Mouse (Mus musculus) midbrain, embryonic 10.5 days (tissue): Measurements from ENCODE around the gene Lrrc38. TPM values are rescaled to one million over a fixed set of nuclear protein-coding genes. Genes with fewer than 3 reads are reported as not detected.

Experiments
- DNase-seq: peaks from one replicate; pipeline ENCODE4 v3.0.0-alpha.2; 2017; ENCODE audit warnings: low spot score
- H3K27ac ChIP-seq: fragments of 300-500 bp; sonication (generic); replicated peaks from 2 replicates; pipeline ENCODE4 v1.5.1; 2016; ENCODE audit warnings: mild to moderate bottlenecking
- H3K27me3 ChIP-seq: fragments of 300-500 bp; sonication (generic); 2 replicates; pipeline ENCODE4 v1.6.1; 2016; ENCODE audit warnings: low read depth, mild to moderate bottlenecking; ENCODE audit not compliant: poor library complexity, severe bottlenecking
- H3K36me3 ChIP-seq: fragments of 300-500 bp; sonication (generic); 2 replicates; pipeline ENCODE4 v1.6.1; 2016; ENCODE audit warnings: mild to moderate bottlenecking, moderate library complexity
- H3K4me1 ChIP-seq: fragments of 300-500 bp; sonication (generic); 2 replicates; pipeline ENCODE4 v1.6.1; 2016
- H3K4me3 ChIP-seq: fragments of 300-500 bp; sonication (generic); 2 replicates; pipeline ENCODE4 v1.5.1; 2016; ENCODE audit warnings: mild to moderate bottlenecking, moderate library complexity
- H3K9me3 ChIP-seq: fragments of 300-500 bp; sonication (generic); replicated peaks from 2 replicates; pipeline ENCODE4 v1.6.1; 2016; ENCODE audit warnings: mild to moderate bottlenecking
- WGBS: fragments of 180-500 bp; shearing (Covaris S2); methylation state at CpG from one replicate; pipeline ENCODE4 v1.1.7; 2016; 5-methylcytosine and 5-hydroxymethylcytosine counted together
- polyA plus RNA-seq: library from polyadenylated mRNA; unstranded; fragments of >200 nt; fragmentation: Nextera tagmentation; extraction: Ambion mirVana; gene quantifications from 2 replicates; pipeline ENCODE4 v1.2.1, GENCODE M21; 2016

Lrrc38 gene
- 0.06 and 0.35 TPM in 2 replicates for polyA plus RNA-seq

DNA sequence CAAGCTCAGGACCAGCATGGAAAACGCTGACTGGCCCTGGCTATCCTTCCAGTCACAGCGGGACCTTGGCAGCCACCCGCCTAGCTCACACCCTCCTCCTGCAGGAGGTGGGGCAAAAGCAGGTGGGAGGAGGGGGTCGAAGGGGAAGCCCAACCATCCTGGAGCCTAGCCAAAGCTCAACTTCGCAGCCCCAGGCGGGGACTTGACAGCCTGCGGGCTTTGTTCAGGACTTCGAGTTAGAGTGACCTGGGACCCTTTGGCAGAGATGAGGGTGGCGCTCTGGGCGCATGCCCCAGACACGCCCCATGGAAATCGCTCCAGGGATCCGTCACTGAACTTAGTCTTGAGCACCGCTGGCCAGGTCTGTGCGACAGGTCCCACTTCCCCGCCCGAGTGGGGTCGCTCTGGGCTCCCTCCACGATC lies at the start of gene Lrrc38:
Lrrc38 (plus strand) TSS at position 274 of the 423 bp plus-strand sequence.
- under 1% methylated on average over 19 of the region's 19 CpGs for WGBS
- H3K4me1 ChIP-seq = peaks cover 23% of the 10 kb centered on the region
- peaks cover 72% of the 10 kb centered on the region for H3K27me3 ChIP-seq
- H3K36me3 ChIP-seq = no peaks in the 10 kb centered on the region
- peak; percentile 44 for DNase-seq
- peak within 1 kb of the TSS; percentile 61 for H3K27ac ChIP-seq
- H3K4me3 ChIP-seq = peak within 1 kb of the TSS; percentile 61
- H3K9me3 ChIP-seq = no peaks in the 10 kb centered on the region

DNA sequence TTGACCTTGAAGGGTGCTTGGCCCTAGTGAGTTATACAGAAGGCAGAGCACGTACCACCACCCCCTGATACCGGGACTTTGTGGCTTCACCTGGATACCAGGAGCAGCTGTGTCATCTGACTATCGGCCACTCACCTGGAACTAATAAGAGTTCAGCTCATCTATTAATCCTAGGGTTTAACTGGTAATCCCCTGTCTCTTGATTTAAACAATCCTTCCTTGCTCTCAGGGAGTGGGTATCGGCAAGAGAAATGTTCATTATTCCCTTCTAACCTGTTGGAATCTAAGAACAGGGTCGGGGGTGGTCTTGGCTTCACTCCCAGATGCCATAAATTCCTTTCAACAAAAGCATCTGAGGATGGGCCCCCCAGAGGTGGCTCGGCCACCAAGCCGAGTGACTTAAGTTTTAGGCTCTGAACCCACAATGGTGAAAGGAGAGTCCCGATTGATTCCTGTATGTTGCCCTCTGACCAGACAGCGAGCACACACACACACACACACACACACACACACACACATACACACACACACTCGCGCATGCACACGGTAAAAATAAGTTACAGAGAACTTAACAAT lies 49.4 kb upstream of the Lrrc38 start:
- Histone ChIP-seq H3K27me3 (peaks cover 31% of the 10 kb centered on the region), H3K4me1 (peaks cover 70% of the 10 kb centered on the region), H3K36me3 (no peaks in the 10 kb centered on the region), H3K4me3 (peak overlapping the region; percentile 77), H3K9me3 (no peaks in the 10 kb centered on the region), H3K27ac (peak overlapping the region; percentile 90)
- 11% methylated on average over 12 of the region's 12 CpGs for WGBS
- peak; percentile 32 for DNase-seq

DNA sequence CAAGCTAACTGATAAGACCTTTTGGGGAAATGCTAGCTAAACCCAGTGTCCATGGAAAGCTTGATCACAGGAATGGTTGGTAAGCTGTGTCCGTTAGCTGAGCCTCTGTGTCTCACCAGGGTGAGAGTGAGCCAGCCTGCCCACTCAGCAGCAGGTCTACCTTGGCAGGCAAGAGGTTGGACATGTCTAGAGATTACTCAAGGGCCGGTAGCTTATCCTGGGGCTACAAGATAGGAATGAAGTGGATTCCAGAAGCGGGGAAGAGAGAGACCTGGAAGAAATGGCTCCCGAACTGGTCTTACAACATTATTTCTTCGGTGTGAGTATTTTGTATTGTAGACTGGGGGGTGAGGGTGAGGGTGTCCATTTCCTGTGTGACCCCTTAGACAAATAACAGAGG lies 48.5 kb upstream of the Lrrc38 start:
- Histone ChIP-seq H3K4me1 (peaks cover 64% of the 10 kb centered on the region), H3K36me3 (no peaks in the 10 kb centered on the region), H3K4me3 (peak overlapping the region; percentile 77), H3K9me3 (no peaks in the 10 kb centered on the region), H3K27ac (0 out of 2 replicates have a peak overlapping the region, but pooled peaks have one; percentile 33), H3K27me3 (peaks cover 30% of the 10 kb centered on the region)
- DNase-seq = no peak
- WGBS = 65% methylated on average over 5 of the region's 5 CpGs

- H3K27ac ChIP-seq = no peak overlapping the region
- WGBS = 31% methylated on average over 4 of the region's 4 CpGs
- DNase-seq = no peak
- H3K4me1 ChIP-seq = peaks cover 64% of the 10 kb centered on the region
- H3K27me3 ChIP-seq = peaks cover 27% of the 10 kb centered on the region
- H3K4me3 ChIP-seq = peak overlapping the region; percentile 9; the same call in 1 of the 2 replicates
- no peaks in the 10 kb centered on the region for H3K36me3 ChIP-seq
- no peaks in the 10 kb centered on the region for H3K9me3 ChIP-seq
These were observed 47.7 kb upstream of the Lrrc38 start for GRCm38 (mm10) chr4:143301875-143302274.

GRCm38 (mm10) chr4:143302279-143302890 lies 47.2 kb upstream of the Lrrc38 start:
- no peak for DNase-seq
- peaks cover 27% of the 10 kb centered on the region for H3K27me3 ChIP-seq
- no peaks in the 10 kb centered on the region for H3K9me3 ChIP-seq
- no peak overlapping the region for H3K4me3 ChIP-seq
- 44% methylated on average over 11 of the region's 11 CpGs for WGBS
- H3K4me1 ChIP-seq = peaks cover 59% of the 10 kb centered on the region
- no peak overlapping the region for H3K27ac ChIP-seq
- no peaks in the 10 kb centered on the region for H3K36me3 ChIP-seq

- peaks cover 22% of the 10 kb centered on the region for H3K27me3 ChIP-seq
- H3K4me3 ChIP-seq = no peak overlapping the region
- WGBS = 94% methylated on average over 4 of the region's 4 CpGs
- H3K4me1 ChIP-seq = peaks cover 37% of the 10 kb centered on the region
- no peaks in the 10 kb centered on the region for H3K36me3 ChIP-seq
- H3K27ac ChIP-seq = no peak overlapping the region
- H3K9me3 ChIP-seq = no peaks in the 10 kb centered on the region
- DNase-seq = no peak
These were observed 44.5 kb upstream of the Lrrc38 start for GRCm38 (mm10) chr4:143305031-143305430.

DNA sequence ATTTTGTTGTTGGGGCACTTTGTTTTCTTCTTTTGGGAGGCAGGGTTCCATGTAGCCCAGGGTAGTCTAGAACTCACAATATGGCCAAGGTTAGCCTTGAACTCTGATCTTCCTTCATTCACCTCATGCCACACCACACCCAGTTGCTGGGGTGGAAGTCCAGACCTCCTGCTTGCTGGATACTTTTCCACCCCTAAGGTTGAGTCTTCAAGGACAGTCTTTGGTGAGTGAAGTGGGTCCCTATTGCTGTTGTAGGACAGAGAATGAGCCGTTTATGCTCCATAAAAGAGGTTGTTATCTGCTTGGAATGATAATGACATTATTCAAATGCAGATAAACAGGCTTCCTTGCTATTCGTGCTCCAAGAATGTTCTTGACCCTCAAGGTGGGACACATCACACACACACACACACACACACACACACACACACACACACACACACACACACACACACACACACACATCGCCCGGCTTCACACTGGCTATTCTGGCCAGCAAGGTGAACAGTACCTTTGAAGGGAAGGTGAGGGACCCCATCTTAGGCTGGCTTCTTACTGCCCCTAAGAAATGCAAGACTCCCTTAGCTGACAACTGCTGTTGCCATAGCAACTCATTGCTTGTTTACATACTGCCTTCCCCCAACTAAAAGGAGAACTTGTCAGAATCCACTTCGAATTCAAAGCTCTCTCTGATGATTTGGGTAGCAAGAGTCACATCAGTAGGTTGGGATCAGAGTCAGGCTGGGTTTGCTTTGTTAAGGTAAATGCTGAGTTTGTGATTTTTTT lies 43.4 kb upstream of the Lrrc38 start:
- Histone ChIP-seq H3K4me3 (no peak overlapping the region), H3K4me1 (peaks cover 25% of the 10 kb centered on the region), H3K9me3 (no peaks in the 10 kb centered on the region), H3K27me3 (peaks cover 15% of the 10 kb centered on the region), H3K27ac (no peak overlapping the region), H3K36me3 (0 out of 2 replicates have a peak, but pooled peaks cover 4% of the 10 kb centered on the region)
- no peak for DNase-seq
- WGBS = 74% methylated on average over 5 of the region's 5 CpGs

- Histone ChIP-seq H3K27ac (no peak overlapping the region), H3K9me3 (no peaks in the 10 kb centered on the region), H3K27me3 (no peaks in the 10 kb centered on the region), H3K36me3 (0 out of 2 replicates have a peak, but pooled peaks cover 4% of the 10 kb centered on the region), H3K4me3 (no peak overlapping the region), H3K4me1 (peaks cover 5% of the 10 kb centered on the region)
- WGBS = 41% methylated on average over 2 of the region's 2 CpGs
- DNase-seq = no peak
These were observed 38.2 kb upstream of the Lrrc38 start for GRCm38 (mm10) chr4:143311341-143311740.

DNA sequence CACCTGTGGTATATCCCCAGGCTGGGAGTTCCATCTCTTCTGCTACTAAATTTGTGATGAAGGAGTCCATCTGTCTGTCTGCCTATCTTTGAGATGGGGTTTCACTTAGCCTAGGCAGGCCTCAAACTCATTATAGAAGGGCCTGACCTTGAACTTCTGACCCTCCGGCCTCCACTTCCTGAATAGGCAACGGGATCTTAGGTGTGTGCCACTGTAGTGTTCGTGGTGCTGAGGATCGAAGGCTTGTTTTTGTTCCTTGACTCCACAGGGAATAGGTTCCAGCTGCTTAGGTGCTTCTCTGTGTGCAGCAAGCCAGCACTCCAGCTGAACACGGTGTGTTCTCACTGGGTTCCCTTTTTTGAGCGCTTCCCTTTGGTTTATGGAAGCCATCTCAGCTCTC lies 36.3 kb upstream of the Lrrc38 start:
- 79% methylated on average over 6 of the region's 6 CpGs for whole genome bisulfite sequencing
- H3K4me3 ChIP-seq = no peak overlapping the region
- no peak overlapping the region for H3K27ac ChIP-seq
- no peaks in the 10 kb centered on the region for H3K9me3 ChIP-seq
- no peaks in the 10 kb centered on the region for H3K4me1 ChIP-seq
- H3K27me3 ChIP-seq = no peaks in the 10 kb centered on the region
- H3K36me3 ChIP-seq = 0 out of 2 replicates have a peak, but pooled peaks cover 4% of the 10 kb centered on the region
- no peak for DNase-seq

DNA sequence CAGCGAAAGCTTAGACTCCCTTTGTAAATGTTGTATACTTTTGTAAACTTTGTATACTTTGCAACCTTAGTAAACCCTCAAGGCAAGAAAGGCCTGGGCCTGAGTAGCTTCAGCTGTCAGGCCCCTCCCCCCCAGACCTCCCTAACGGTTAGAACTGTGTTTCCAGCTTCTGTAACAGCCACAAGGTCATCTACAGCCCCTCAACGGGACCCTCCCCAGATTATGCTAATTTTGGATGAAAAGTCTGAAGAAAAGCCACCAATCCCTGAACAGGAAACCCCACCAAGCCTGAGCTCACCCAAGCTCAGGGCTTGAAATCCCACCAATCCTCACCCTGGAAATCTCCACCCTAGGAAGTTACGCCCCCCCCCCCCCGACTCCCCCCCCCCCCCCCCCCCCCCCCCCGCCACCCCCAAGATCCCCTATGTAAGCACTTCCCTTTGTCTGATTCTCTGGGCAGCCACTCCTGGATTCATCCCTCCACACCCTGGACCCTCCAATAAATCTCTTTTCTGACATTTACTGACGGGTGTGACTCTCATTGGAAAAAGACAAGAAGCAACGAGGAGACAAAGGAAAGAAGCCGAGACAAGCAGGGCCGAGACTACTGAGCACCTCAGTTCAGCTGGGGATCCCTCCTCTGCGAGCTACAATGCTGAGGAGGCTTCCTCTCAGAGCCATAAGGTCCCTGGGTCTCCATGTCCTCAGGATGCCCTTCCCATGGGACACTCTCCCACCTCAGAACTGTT lies 25.2 kb upstream of the Lrrc38 start:
- peak; percentile 26 for DNase-seq
- Histone ChIP-seq H3K9me3 (no peaks in the 10 kb centered on the region), H3K4me1 (peaks cover 16% of the 10 kb centered on the region), H3K36me3 (0 out of 2 replicates have a peak, but pooled peaks cover 4% of the 10 kb centered on the region), H3K27ac (peak overlapping the region; percentile 76), H3K27me3 (no peaks in the 10 kb centered on the region), H3K4me3 (peak overlapping the region; percentile 43; the same call in 1 of the 2 replicates)
- 23% methylated on average over 9 of the region's 11 CpGs for WGBS

- DNase-seq = no peak
- no peaks in the 10 kb centered on the region for H3K27me3 ChIP-seq
- WGBS = 38% methylated on average over 15 of the region's 15 CpGs
- H3K4me1 ChIP-seq = peaks cover 16% of the 10 kb centered on the region
- peak overlapping the region; percentile 76 for H3K27ac ChIP-seq
- H3K36me3 ChIP-seq = 0 out of 2 replicates have a peak, but pooled peaks cover 4% of the 10 kb centered on the region
- H3K9me3 ChIP-seq = no peaks in the 10 kb centered on the region
- peak overlapping the region; percentile 43 for H3K4me3 ChIP-seq
These were observed 24.5 kb upstream of the Lrrc38 start for GRCm38 (mm10) chr4:143324925-143325624.

GRCm38 (mm10) chr4:143325625-143325941 lies 24.0 kb upstream of the Lrrc38 start:
- DNase-seq = peak; percentile 83
- H3K9me3 ChIP-seq = no peaks in the 10 kb centered on the region
- peaks cover 18% of the 10 kb centered on the region for H3K4me1 ChIP-seq

More at GRCm38 (mm10) chr4:143325625-143325941, 24.0 kb upstream of the Lrrc38 start:
- Histone ChIP-seq H3K4me3 (peak overlapping the region; percentile 43), H3K27me3 (no peaks in the 10 kb centered on the region), H3K27ac (peak overlapping the region; percentile 76; the same call in 1 of the 2 replicates), H3K36me3 (0 out of 2 replicates have a peak, but pooled peaks cover 4% of the 10 kb centered on the region)
- 4% methylated on average over 10 of the region's 10 CpGs for WGBS
